Mouse (Mus musculus) ES-Bruce4 (cell line): ENCODE measurements at regions not wholly inside any gene's neighbourhood (a gene's known extent, or its start where the extent isn't known, plus 50 kb on each side); places are given as distances from the start of the nearest gene placed in this dataset.

Experiments
- H3K27ac ChIP-seq: 2 replicates; pipeline ENCODE4 v1.5.1; 2012; ENCODE audit warnings: low read length, inconsistent platforms; ENCODE audit not compliant: insufficient read depth
- H3K27me3 ChIP-seq: 2 replicates; pipeline ENCODE4 v1.6.1; 2012; ENCODE audit warnings: mild to moderate bottlenecking, low read length, inconsistent platforms; ENCODE audit not compliant: control insufficient read depth, poor library complexity, insufficient read depth, severe bottlenecking
- H3K36me3 ChIP-seq: 2 replicates; pipeline ENCODE4 v1.6.1; 2012; ENCODE audit warnings: inconsistent platforms, mild to moderate bottlenecking, low read length, moderate library complexity; ENCODE audit not compliant: control insufficient read depth, poor library complexity, insufficient read depth, severe bottlenecking
- H3K4me1 ChIP-seq: one replicate; pipeline ENCODE4 v1.8.1; 2011; ENCODE audit warnings: low read length; ENCODE audit not compliant: control insufficient read depth, insufficient read depth
- H3K4me3 ChIP-seq: 2 replicates; pipeline ENCODE4 v1.5.1; 2011; ENCODE audit warnings: low read depth, mild to moderate bottlenecking, low read length
- H3K9ac ChIP-seq: 2 replicates; pipeline ENCODE4 v1.6.1; 2012; ENCODE audit warnings: low read depth, mild to moderate bottlenecking, inconsistent platforms; ENCODE audit not compliant: poor library complexity, severe bottlenecking
- H3K9me3 ChIP-seq: replicated peaks from 2 replicates; pipeline ENCODE4 v1.6.1; 2012; ENCODE audit warnings: mild to moderate bottlenecking, low read length, inconsistent platforms; ENCODE audit not compliant: control insufficient read depth, poor library complexity, insufficient read depth, severe bottlenecking
- CTCF ChIP-seq: IDR thresholded peaks from one replicate; pipeline ENCODE4 v1.8.1; 2011; ENCODE audit warnings: low read depth, low read length
- EP300 ChIP-seq: IDR thresholded peaks from 2 replicates; pipeline ENCODE4 v1.6.1; 2011; ENCODE audit warnings: low read depth, low read length; ENCODE audit not compliant: insufficient read depth
- POLR2A ChIP-seq: IDR thresholded peaks from one replicate; pipeline ENCODE4 v1.8.1; 2011; ENCODE audit warnings: low read length; ENCODE audit not compliant: insufficient read depth

DNA sequence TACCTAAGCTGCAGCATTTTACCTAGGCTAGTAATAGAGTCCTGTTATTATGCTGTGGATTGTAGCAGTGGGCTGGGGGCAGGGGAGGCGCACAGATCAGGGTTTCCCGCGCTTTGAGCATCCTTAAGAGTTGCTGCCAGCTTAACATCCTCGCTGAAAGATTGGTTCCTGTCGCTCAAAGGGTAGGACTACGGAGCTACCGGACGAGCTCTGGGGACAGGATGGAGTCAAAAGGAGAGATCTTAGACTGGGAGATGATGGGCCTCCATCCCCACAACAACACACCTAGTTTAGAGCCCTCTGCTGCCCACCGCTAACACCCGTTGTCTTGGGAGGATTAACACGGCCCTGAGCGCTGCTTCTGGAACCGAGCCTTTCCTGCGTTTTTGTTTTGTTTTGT lies 157.9 kb upstream of the Cypt12 start:
- Histone ChIP-seq H3K27me3 (peaks cover 22% of the 10 kb centered on the region), H3K27ac (no peak overlapping the region), H3K4me3 (no peak overlapping the region), H3K36me3 (no peaks in the 10 kb centered on the region), H3K4me1 (no peaks in the 10 kb centered on the region), H3K9me3 (no peaks in the 10 kb centered on the region), H3K9ac (no peak overlapping the region)
- no peak for TF ChIP-seq CTCF
- no peak for TF ChIP-seq POLR2A

DNA sequence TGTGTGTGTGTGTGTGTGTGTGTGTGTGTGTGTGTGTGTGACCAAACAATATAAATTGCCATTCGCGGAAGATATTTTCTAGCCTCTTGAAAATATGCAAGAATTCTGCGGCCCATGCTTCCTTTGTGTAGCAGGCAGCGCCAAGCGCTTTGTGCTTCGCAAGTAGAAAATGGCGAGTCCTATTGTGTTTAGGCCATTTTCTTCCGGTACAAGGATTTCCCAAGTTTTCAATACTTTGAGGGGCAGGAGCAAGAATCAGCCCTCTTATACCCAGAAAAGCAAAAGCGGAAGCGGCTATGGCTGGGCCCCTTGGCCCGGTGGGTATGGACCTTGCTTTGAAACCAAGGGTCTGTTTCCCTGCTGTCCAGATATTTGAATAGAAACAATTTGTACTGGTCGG lies 157.4 kb upstream of the Cypt12 start:
- no peak overlapping the region for H3K27ac ChIP-seq
- no peaks in the 10 kb centered on the region for H3K9me3 ChIP-seq
- peaks cover 25% of the 10 kb centered on the region for H3K27me3 ChIP-seq
- H3K36me3 ChIP-seq = no peaks in the 10 kb centered on the region
- H3K4me1 ChIP-seq = no peaks in the 10 kb centered on the region
- TF ChIP-seq CTCF (no peak), POLR2A (no peak), EP300 (no peak)
- H3K4me3 ChIP-seq = no peak overlapping the region
- no peak overlapping the region for H3K9ac ChIP-seq

DNA sequence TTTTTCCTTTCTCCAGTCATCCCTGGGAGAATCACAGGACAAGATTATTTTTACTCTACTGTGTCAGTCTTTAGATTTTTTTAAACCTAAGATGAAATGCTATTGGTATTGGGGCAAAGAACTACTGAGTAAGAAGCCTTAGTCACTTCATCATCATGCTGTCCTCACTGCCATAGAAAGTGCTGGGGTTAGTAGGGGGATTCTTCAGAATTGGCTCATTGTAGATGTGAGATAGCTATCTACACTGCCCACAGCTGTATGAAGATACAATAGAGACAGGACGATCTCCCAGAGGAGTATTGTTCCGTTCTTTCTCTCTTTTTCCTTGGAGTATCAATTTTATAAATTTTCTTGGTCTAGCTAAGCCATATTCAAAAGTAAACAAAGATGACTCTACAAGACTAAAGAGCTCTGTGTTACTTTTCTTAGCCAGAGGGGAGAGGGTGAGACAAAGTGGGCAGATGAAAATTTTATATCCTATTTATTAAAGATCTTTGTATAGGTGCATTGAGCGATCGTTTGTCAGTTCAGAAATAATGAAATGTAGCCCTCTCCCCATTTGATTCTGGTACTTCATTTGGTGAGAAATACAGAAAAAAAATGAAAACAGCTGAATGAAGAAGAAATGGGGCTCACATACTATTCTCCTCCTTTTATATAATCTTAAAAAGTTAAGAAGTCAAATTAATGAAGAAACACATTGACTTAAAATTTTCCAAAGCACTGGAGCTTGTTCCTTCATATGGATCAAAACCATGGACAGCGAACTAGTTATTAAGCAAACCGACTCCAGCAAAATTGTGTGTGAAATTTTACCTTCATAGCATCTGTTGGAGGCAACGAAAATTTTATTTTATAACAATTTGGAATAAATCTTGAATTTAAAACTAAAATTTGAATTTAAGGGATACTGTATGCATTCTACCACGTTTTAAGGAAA lies 156.6 kb upstream of the Cypt12 start:
- TF ChIP-seq CTCF (no peak), POLR2A (no peak), EP300 (no peak)
- Histone ChIP-seq H3K9ac (no peak overlapping the region), H3K4me3 (no peak overlapping the region), H3K9me3 (no peaks in the 10 kb centered on the region), H3K27me3 (peaks cover 29% of the 10 kb centered on the region), H3K27ac (no peak overlapping the region), H3K4me1 (no peaks in the 10 kb centered on the region), H3K36me3 (no peaks in the 10 kb centered on the region)

GRCm38 (mm10) chr3:17792537-17793039 lies 155.6 kb upstream of the Cypt12 start:
- Histone ChIP-seq H3K9me3 (no peaks in the 10 kb centered on the region), H3K27me3 (peaks cover 28% of the 10 kb centered on the region), H3K36me3 (no peaks in the 10 kb centered on the region), H3K27ac (no peak overlapping the region), H3K4me1 (no peaks in the 10 kb centered on the region), H3K9ac (no peak overlapping the region), H3K4me3 (no peak overlapping the region)
- TF ChIP-seq POLR2A (no peak), CTCF (no peak), EP300 (no peak)

- Histone ChIP-seq H3K27ac (no peak overlapping the region), H3K9me3 (no peaks in the 10 kb centered on the region), H3K9ac (no peak overlapping the region), H3K36me3 (no peaks in the 10 kb centered on the region), H3K4me1 (no peaks in the 10 kb centered on the region), H3K27me3 (peaks cover 20% of the 10 kb centered on the region), H3K4me3 (peak overlapping the region; percentile 52)
- no peak for TF ChIP-seq EP300
- TF ChIP-seq POLR2A = no peak
- no peak for TF ChIP-seq CTCF
These were observed 154.5 kb upstream of the Cypt12 start for GRCm38 (mm10) chr3:17793646-17794250.

- no peak overlapping the region for H3K9ac ChIP-seq
- H3K4me1 ChIP-seq = no peaks in the 10 kb centered on the region
- TF ChIP-seq POLR2A (no peak), CTCF (no peak), EP300 (no peak)
- peaks cover 18% of the 10 kb centered on the region for H3K27me3 ChIP-seq
- no peaks in the 10 kb centered on the region for H3K36me3 ChIP-seq
- H3K4me3 ChIP-seq = peak overlapping the region; percentile 52
- no peaks in the 10 kb centered on the region for H3K9me3 ChIP-seq
- no peak overlapping the region for H3K27ac ChIP-seq
These were observed 153.8 kb upstream of the Cypt12 start for GRCm38 (mm10) chr3:17794251-17795061.
